Mouse (Mus musculus) neural tube, embryonic 12.5 days (tissue): ENCODE data around the gene Tpt1. TPM values are rescaled to one million over a fixed set of nuclear protein-coding genes. Genes with fewer than 3 reads are reported as not detected.
"Not testable (repeated sequence)": the region's sequence is repeated elsewhere in the genome, so short reads cannot be mapped to it uniquely, and the experiment has no call there.

Experiments used
- ATAC-seq: fragments of 200-750 bp; cut with Nextera tagmentation; 2 replicates; pipeline ENCODE4 v1.8.0; 2017; ENCODE audit warnings: low read depth, mild to moderate bottlenecking, moderate TSS enrichment, moderate library complexity; ENCODE audit not compliant: low FRiP score
- H3K27ac ChIP-seq: fragments of 300-500 bp; sonication (generic); 2 replicates; pipeline ENCODE4 v1.5.1; 2016
- H3K27me3 ChIP-seq: fragments of 300-500 bp; sonication (generic); replicated peaks from 2 replicates; pipeline ENCODE4 v1.6.1; 2016; ENCODE audit warnings: mild to moderate bottlenecking
- H3K36me3 ChIP-seq: fragments of 300-500 bp; sonication (generic); 2 replicates; pipeline ENCODE4 v1.6.1; 2016; ENCODE audit warnings: mild to moderate bottlenecking
- H3K4me1 ChIP-seq: fragments of 300-500 bp; sonication (generic); 2 replicates; pipeline ENCODE4 v1.6.1; 2016
- H3K4me2 ChIP-seq: fragments of 300-500 bp; sonication (generic); replicated peaks from 2 replicates; pipeline ENCODE4 v1.6.1; 2016; ENCODE audit warnings: mild to moderate bottlenecking
- H3K4me3 ChIP-seq: fragments of 300-500 bp; sonication (generic); 2 replicates; pipeline ENCODE4 v1.5.1; 2016
- H3K9ac ChIP-seq: fragments of 300-500 bp; sonication (generic); 2 replicates; pipeline ENCODE4 v1.6.1; 2016; ENCODE audit warnings: mild to moderate bottlenecking
- H3K9me3 ChIP-seq: fragments of 300-500 bp; sonication (generic); 2 replicates; pipeline ENCODE4 v1.6.1; 2016; ENCODE audit warnings: mild to moderate bottlenecking
- WGBS: fragments of 180-500 bp; shearing (Covaris S2); methylation state at CpG from one replicate; pipeline ENCODE4 v1.1.7; 2016; 5-methylcytosine and 5-hydroxymethylcytosine counted together
- polyA plus RNA-seq: library from polyadenylated mRNA; unstranded; fragments of >200 nt; fragmentation: Nextera tagmentation; extraction: Ambion mirVana; gene quantifications from 2 replicates; pipeline ENCODE4 v1.2.1, GENCODE M21; 2016

Gene Tpt1
- polyA plus RNA-seq, 1 experiment from 2014 or later, result 931 TPM

GRCm38 (mm10) chr14:75866706-75867333 is 21.9 kb downstream of the Tpt1 start:
- Histone ChIP-seq H3K36me3 (no peaks in the 10 kb centered on the region), H3K9ac (no peak overlapping the region), H3K4me3 (no peak overlapping the region), H3K4me2 (no peak overlapping the region), H3K4me1 (peaks cover 10% of the 10 kb centered on the region), H3K27me3 (no peaks in the 10 kb centered on the region), H3K9me3 (peaks cover 7% of the 10 kb centered on the region), H3K27ac (no peak overlapping the region)
- no peak for ATAC-seq
- WGBS, result 81% methylated on average over 9 of the region's 9 CpGs

GRCm38 (mm10) chr14:75868028-75868427 is 23.1 kb downstream of the Tpt1 start:
- H3K4me3 ChIP-seq, H3K9me3 ChIP-seq, H3K36me3 ChIP-seq, H3K27ac ChIP-seq, H3K27me3 ChIP-seq, ATAC-seq, H3K4me2 ChIP-seq, H3K9ac ChIP-seq: not testable (repeated sequence)
- peaks cover 10% of the 10 kb centered on the region for H3K4me1 ChIP-seq
- WGBS, result 59% methylated on average over 3 of the region's 3 CpGs

GRCm38 (mm10) chr14:75869769-75870363 is 25.0 kb downstream of the Tpt1 start:
- H3K27me3 ChIP-seq, result no peaks in the 10 kb centered on the region
- ATAC-seq, result no peak
- H3K36me3 ChIP-seq, result no peaks in the 10 kb centered on the region
- no peak overlapping the region for H3K9ac ChIP-seq
- 74% methylated on average over 14 of the region's 14 CpGs for WGBS
- H3K27ac ChIP-seq, result no peak overlapping the region
- no peak overlapping the region for H3K4me2 ChIP-seq
- no peak overlapping the region for H3K4me3 ChIP-seq
- 0 out of 2 replicates have a peak, but pooled peaks cover 3% of the 10 kb centered on the region for H3K4me1 ChIP-seq
- H3K9me3 ChIP-seq, result no peaks in the 10 kb centered on the region

- ATAC-seq, result 0 out of 2 replicates have a peak, but pooled peaks have one; percentile 30
- Histone ChIP-seq H3K4me3 (0 out of 2 replicates have a peak overlapping the region, but pooled peaks have one; percentile 7), H3K27ac (no peak overlapping the region), H3K4me1 (0 out of 2 replicates have a peak, but pooled peaks cover 3% of the 10 kb centered on the region), H3K9me3 (no peaks in the 10 kb centered on the region), H3K36me3 (no peaks in the 10 kb centered on the region), H3K27me3 (no peaks in the 10 kb centered on the region), H3K9ac (no peak overlapping the region), H3K4me2 (peak overlapping the region; percentile 41)
- WGBS, result 19% methylated on average over 9 of the region's 10 CpGs
These were observed 25.7 kb downstream of the Tpt1 start for GRCm38 (mm10) chr14:75870631-75871030.

- Histone ChIP-seq H3K27me3 (no peaks in the 10 kb centered on the region), H3K4me2 (peak overlapping the region; percentile 41), H3K9ac (no peak overlapping the region), H3K27ac (no peak overlapping the region), H3K9me3 (no peaks in the 10 kb centered on the region), H3K4me1 (0 out of 2 replicates have a peak, but pooled peaks cover 3% of the 10 kb centered on the region), H3K4me3 (0 out of 2 replicates have a peak overlapping the region, but pooled peaks have one; percentile 7), H3K36me3 (no peaks in the 10 kb centered on the region)
- 0 out of 2 replicates have a peak, but pooled peaks have one; percentile 30 for ATAC-seq
- WGBS, result 10% methylated on average over 4 of the region's 5 CpGs
These were observed 26.2 kb downstream of the Tpt1 start for GRCm38 (mm10) chr14:75871111-75871510.

- Histone ChIP-seq H3K36me3 (no peaks in the 10 kb centered on the region), H3K27me3 (no peaks in the 10 kb centered on the region), H3K9me3 (no peaks in the 10 kb centered on the region), H3K4me2 (no peak overlapping the region), H3K9ac (no peak overlapping the region), H3K4me1 (0 out of 2 replicates have a peak, but pooled peaks cover 5% of the 10 kb centered on the region), H3K27ac (no peak overlapping the region), H3K4me3 (no peak overlapping the region)
- no peak for ATAC-seq
- WGBS, result 88% methylated on average over 4 of the region's 4 CpGs
These were observed 26.9 kb downstream of the Tpt1 start for GRCm38 (mm10) chr14:75871750-75872149.

GRCm38 (mm10) chr14:75873612-75874011 is 28.7 kb downstream of the Tpt1 start:
- no peaks in the 10 kb centered on the region for H3K36me3 ChIP-seq
- H3K4me2 ChIP-seq, result no peak overlapping the region
- H3K9ac ChIP-seq, result no peak overlapping the region
- H3K27me3 ChIP-seq, result no peaks in the 10 kb centered on the region
- H3K4me1 ChIP-seq, result 0 out of 2 replicates have a peak, but pooled peaks cover 6% of the 10 kb centered on the region
- H3K9me3 ChIP-seq, result no peaks in the 10 kb centered on the region
- no peak overlapping the region for H3K4me3 ChIP-seq
- WGBS, result 91% methylated on average over 9 of the region's 9 CpGs
- ATAC-seq, result no peak
- no peak overlapping the region for H3K27ac ChIP-seq

- H3K9ac ChIP-seq, result 0 out of 2 replicates have a peak overlapping the region, but pooled peaks have one; percentile 23
- H3K27me3 ChIP-seq, result no peaks in the 10 kb centered on the region
- no peak overlapping the region for H3K4me3 ChIP-seq
- H3K36me3 ChIP-seq, result no peaks in the 10 kb centered on the region
- no peaks in the 10 kb centered on the region for H3K9me3 ChIP-seq
- 17% methylated on average over 21 of the region's 21 CpGs for WGBS
- peaks cover 7% of the 10 kb centered on the region for H3K4me1 ChIP-seq
- peak; percentile 57 for ATAC-seq
- peak overlapping the region; percentile 47 for H3K4me2 ChIP-seq
- H3K27ac ChIP-seq, result no peak overlapping the region
These were observed 31.6 kb downstream of the Tpt1 start for GRCm38 (mm10) chr14:75876320-75877043.

GRCm38 (mm10) chr14:75877297-75877696 is 32.4 kb downstream of the Tpt1 start:
- H3K27me3 ChIP-seq, result no peaks in the 10 kb centered on the region
- no peak overlapping the region for H3K27ac ChIP-seq
- no peaks in the 10 kb centered on the region for H3K36me3 ChIP-seq
- 70% methylated on average over 3 of the region's 3 CpGs for WGBS
- H3K9ac ChIP-seq, result no peak overlapping the region
- ATAC-seq, result no peak
- no peak overlapping the region for H3K4me2 ChIP-seq
- no peak overlapping the region for H3K4me3 ChIP-seq
- no peaks in the 10 kb centered on the region for H3K9me3 ChIP-seq
- peaks cover 12% of the 10 kb centered on the region for H3K4me1 ChIP-seq

- WGBS, result 16% methylated on average over 8 of the region's 8 CpGs
- H3K4me1 ChIP-seq, result peaks cover 15% of the 10 kb centered on the region
- no peaks in the 10 kb centered on the region for H3K27me3 ChIP-seq
- H3K4me3 ChIP-seq, result no peak overlapping the region
- no peak overlapping the region for H3K9ac ChIP-seq
- H3K27ac ChIP-seq, result no peak overlapping the region
- no peaks in the 10 kb centered on the region for H3K9me3 ChIP-seq
- no peaks in the 10 kb centered on the region for H3K36me3 ChIP-seq
- ATAC-seq, result no peak
- H3K4me2 ChIP-seq, result peak overlapping the region; percentile 25; the same call in 1 of the 2 replicates
These were observed 34.1 kb downstream of the Tpt1 start for GRCm38 (mm10) chr14:75878980-75879379.

GRCm38 (mm10) chr14:75881856-75882255 is 37.0 kb downstream of the Tpt1 start:
- Histone ChIP-seq H3K36me3 (no peaks in the 10 kb centered on the region), H3K4me1 (peaks cover 12% of the 10 kb centered on the region), H3K9ac (no peak overlapping the region), H3K4me2 (no peak overlapping the region), H3K9me3 (no peaks in the 10 kb centered on the region), H3K4me3 (no peak overlapping the region), H3K27ac (no peak overlapping the region), H3K27me3 (no peaks in the 10 kb centered on the region)
- 44% methylated on average over 4 of the region's 4 CpGs for WGBS
- no peak for ATAC-seq

- no peak for ATAC-seq
- H3K4me3 ChIP-seq, result no peak overlapping the region
These were observed 38.4 kb downstream of the Tpt1 start for GRCm38 (mm10) chr14:75883330-75883729.

More at GRCm38 (mm10) chr14:75883330-75883729, 38.4 kb downstream of the Tpt1 start:
- WGBS, result 72% methylated on average over 5 of the region's 5 CpGs
- Histone ChIP-seq H3K4me2 (no peak overlapping the region), H3K9ac (no peak overlapping the region), H3K9me3 (no peaks in the 10 kb centered on the region), H3K36me3 (no peaks in the 10 kb centered on the region), H3K4me1 (peaks cover 12% of the 10 kb centered on the region), H3K27ac (no peak overlapping the region), H3K27me3 (no peaks in the 10 kb centered on the region)
